Mouse (Mus musculus): Measurements from ENCODE around the gene Gga3. TPM values are rescaled to one million over a fixed set of nuclear protein-coding genes. Genes with fewer than 3 reads are reported as not detected.

The Gga3 gene
- polyA plus RNA-seq (2014; fragmentation: Illumina TruSeq; extraction: RNeasy Lipid Tissue Mini Kit (QIAGEN cat#74804); ENCODE audit: low read depth, low replicate concordance): 3.3 TPM

GRCm38 (mm10) chr11:115603476-115604303, at the start of gene Gga3, which contains the start of gene Mrps7:
Gene Gga3, minus strand, starts transcription at chr11:115604051.
Gene Mrps7, plus strand, starts transcription at chr11:115603925.

DNA sequence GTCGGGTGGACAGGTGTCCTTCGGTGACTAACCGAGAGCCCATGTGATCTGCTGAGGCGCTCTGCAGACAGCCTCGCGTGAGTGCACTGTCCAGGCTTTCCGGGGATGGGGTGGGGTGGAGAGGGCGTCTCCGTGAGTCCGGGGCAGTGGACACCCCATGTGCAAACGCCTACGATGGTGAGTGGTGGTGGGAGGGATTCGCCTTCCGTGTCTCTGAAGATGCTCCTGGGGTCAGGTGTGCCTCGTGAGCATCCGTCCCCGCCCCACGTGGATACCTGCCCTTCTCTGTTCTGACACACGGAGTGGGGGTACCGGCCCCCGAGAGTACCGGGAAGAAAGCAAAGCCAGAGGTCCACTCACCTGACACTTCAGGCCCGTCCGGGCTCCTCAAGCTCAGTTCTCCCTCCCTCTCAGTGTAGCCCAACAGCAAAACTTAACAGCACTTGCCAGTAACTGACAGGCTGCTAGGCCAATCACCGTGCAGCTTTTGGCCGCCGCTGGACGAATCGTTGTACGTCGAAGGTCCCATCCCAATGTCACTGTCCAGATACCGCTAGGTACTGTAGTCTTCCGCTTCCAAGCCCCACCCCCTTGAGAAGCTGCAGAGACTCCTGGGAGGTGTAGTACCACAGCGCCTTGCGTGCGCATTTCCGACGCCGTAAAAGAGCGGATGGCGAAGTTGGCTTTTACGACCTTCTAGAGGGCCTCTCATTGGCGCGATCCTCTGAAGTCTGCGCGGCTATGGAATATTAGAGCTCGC, 24.0 kb upstream of the Gga3 start, which contains the start of gene Slc25a19:
Gene Slc25a19, minus strand, starts transcription at position 591 of the 760 bp plus-strand sequence.

GRCm38 (mm10) chr11:115612410-115613137, 8.7 kb upstream of the Gga3 start, which contains the start of gene Mif4gd:
Gene Mif4gd, minus strand, starts transcription at chr11:115612969.

GRCm38 (mm10) chr11:115564064-115564809, 39.6 kb downstream of the Gga3 start, which contains the start of gene Nup85:
Gene Nup85, plus strand, starts transcription at chr11:115564434.

DNA sequence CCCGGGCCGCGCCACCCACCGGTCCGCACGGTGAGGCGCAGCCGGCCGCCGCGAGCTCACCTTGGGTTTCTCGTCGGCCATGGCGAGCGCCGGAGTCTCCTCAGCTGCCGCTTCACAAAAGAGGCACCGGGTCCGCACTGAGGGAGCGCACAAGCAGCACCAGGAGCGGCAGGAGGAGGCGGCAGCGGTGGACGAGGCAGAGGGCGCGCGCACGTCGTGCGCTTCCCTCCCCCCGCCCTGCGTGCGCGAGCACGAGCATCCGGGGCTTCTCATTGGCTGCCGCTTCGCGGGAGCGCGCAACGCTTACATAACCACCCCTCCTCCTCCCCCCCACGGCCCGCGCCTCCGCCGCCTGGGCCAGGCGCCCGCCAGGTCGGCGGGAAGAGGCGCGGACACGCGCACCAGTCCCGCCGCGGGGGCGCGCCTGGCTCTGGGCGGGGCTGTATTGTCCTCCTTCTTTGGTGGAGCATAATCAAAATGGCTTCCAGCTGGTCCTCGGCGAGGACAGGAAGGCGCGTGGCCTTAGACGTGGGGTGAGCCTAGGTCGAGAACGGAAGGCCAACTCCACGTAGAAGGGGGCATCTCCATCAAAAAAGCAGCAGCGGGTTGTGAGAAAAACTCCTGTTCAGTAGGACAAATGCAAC, 67.7 kb downstream of the Gga3 start, which contains the start of gene Sumo2:
Gene Sumo2, minus strand, starts transcription at position 239 of the 644 bp plus-strand sequence.

Other genes starting within 250 kb of the Gga3 start
- 6.2 TPM for gene Hid1, start 236.3 kb downstream of the Gga3 start, polyA plus RNA-seq (2014; fragmentation: Illumina TruSeq; extraction: RNeasy Lipid Tissue Mini Kit (QIAGEN cat#74804); ENCODE audit: low read depth, low replicate concordance)
- 4.8 TPM for gene Cdr2l, start 222.1 kb downstream of the Gga3 start, polyA plus RNA-seq (2014; fragmentation: Illumina TruSeq; extraction: RNeasy Lipid Tissue Mini Kit (QIAGEN cat#74804); ENCODE audit: low read depth, low replicate concordance)
- gene Mrpl58, start 200.3 kb downstream of the Gga3 start, polyA plus RNA-seq (2014; fragmentation: Illumina TruSeq; extraction: RNeasy Lipid Tissue Mini Kit (QIAGEN cat#74804); ENCODE audit: low read depth, low replicate concordance): 17.7 TPM
- gene Atp5h, start 184.1 kb downstream of the Gga3 start, polyA plus RNA-seq (2014; fragmentation: Illumina TruSeq; extraction: RNeasy Lipid Tissue Mini Kit (QIAGEN cat#74804); ENCODE audit: low read depth, low replicate concordance): 611 TPM
- 64.0 TPM for gene Kctd2, start 183.9 kb downstream of the Gga3 start, polyA plus RNA-seq (2014; fragmentation: Illumina TruSeq; extraction: RNeasy Lipid Tissue Mini Kit (QIAGEN cat#74804); ENCODE audit: low read depth, low replicate concordance)
- gene Trim80, start 163.5 kb downstream of the Gga3 start, polyA plus RNA-seq (2014; fragmentation: Illumina TruSeq; extraction: RNeasy Lipid Tissue Mini Kit (QIAGEN cat#74804); ENCODE audit: low read depth, low replicate concordance): not detected
- gene Slc16a5, start 141.6 kb downstream of the Gga3 start, polyA plus RNA-seq (2014; fragmentation: Illumina TruSeq; extraction: RNeasy Lipid Tissue Mini Kit (QIAGEN cat#74804); ENCODE audit: low read depth, low replicate concordance): not detected
- 0.82 TPM for gene Armc7, start 128.4 kb downstream of the Gga3 start, polyA plus RNA-seq (2014; fragmentation: Illumina TruSeq; extraction: RNeasy Lipid Tissue Mini Kit (QIAGEN cat#74804); ENCODE audit: low read depth, low replicate concordance)
- gene Nt5c, start 112.2 kb downstream of the Gga3 start, polyA plus RNA-seq (2014; fragmentation: Illumina TruSeq; extraction: RNeasy Lipid Tissue Mini Kit (QIAGEN cat#74804); ENCODE audit: low read depth, low replicate concordance): 4.6 TPM
- gene Jpt1, start 89.7 kb downstream of the Gga3 start, polyA plus RNA-seq (2014; fragmentation: Illumina TruSeq; extraction: RNeasy Lipid Tissue Mini Kit (QIAGEN cat#74804); ENCODE audit: low read depth, low replicate concordance): 14.9 TPM
- 1,647 TPM for gene Sumo2, start 67.8 kb downstream of the Gga3 start, polyA plus RNA-seq (2014; fragmentation: Illumina TruSeq; extraction: RNeasy Lipid Tissue Mini Kit (QIAGEN cat#74804); ENCODE audit: low read depth, low replicate concordance)
- gene Nup85, start 39.6 kb downstream of the Gga3 start, polyA plus RNA-seq (2014; fragmentation: Illumina TruSeq; extraction: RNeasy Lipid Tissue Mini Kit (QIAGEN cat#74804); ENCODE audit: low read depth, low replicate concordance): 42.1 TPM
- gene Mrps7, start 126 bp downstream of the Gga3 start, polyA plus RNA-seq (2014; fragmentation: Illumina TruSeq; extraction: RNeasy Lipid Tissue Mini Kit (QIAGEN cat#74804); ENCODE audit: low read depth, low replicate concordance): 8.8 TPM
- gene Mif4gd, start 8.9 kb upstream of the Gga3 start, polyA plus RNA-seq (2014; fragmentation: Illumina TruSeq; extraction: RNeasy Lipid Tissue Mini Kit (QIAGEN cat#74804); ENCODE audit: low read depth, low replicate concordance): 54.5 TPM
- gene Slc25a19, start 24.2 kb upstream of the Gga3 start, polyA plus RNA-seq (2014; fragmentation: Illumina TruSeq; extraction: RNeasy Lipid Tissue Mini Kit (QIAGEN cat#74804); ENCODE audit: low read depth, low replicate concordance): 6.1 TPM
- 160 TPM for gene Grb2, start 104.5 kb upstream of the Gga3 start, polyA plus RNA-seq (2014; fragmentation: Illumina TruSeq; extraction: RNeasy Lipid Tissue Mini Kit (QIAGEN cat#74804); ENCODE audit: low read depth, low replicate concordance)
- gene Tmem94, start 161.4 kb upstream of the Gga3 start, polyA plus RNA-seq (2014; fragmentation: Illumina TruSeq; extraction: RNeasy Lipid Tissue Mini Kit (QIAGEN cat#74804); ENCODE audit: low read depth, low replicate concordance): 1.3 TPM
- 1.2 TPM for gene Caskin2, start 209.6 kb upstream of the Gga3 start, polyA plus RNA-seq (2014; fragmentation: Illumina TruSeq; extraction: RNeasy Lipid Tissue Mini Kit (QIAGEN cat#74804); ENCODE audit: low read depth, low replicate concordance)
- not detected for gene Tsen54, start 210.7 kb upstream of the Gga3 start, polyA plus RNA-seq (2014; fragmentation: Illumina TruSeq; extraction: RNeasy Lipid Tissue Mini Kit (QIAGEN cat#74804); ENCODE audit: low read depth, low replicate concordance)
- gene Llgl2, start 220.0 kb upstream of the Gga3 start, polyA plus RNA-seq (2014; fragmentation: Illumina TruSeq; extraction: RNeasy Lipid Tissue Mini Kit (QIAGEN cat#74804); ENCODE audit: low read depth, low replicate concordance): not detected